Mouse (Mus musculus) c-Kit-positive CD71-positive TER-119-negative erythroid progenitor cells, embryonic 14.5 days (primary cell): Measurements from ENCODE around the gene Pou1f1.

ENCODE experiments used
- DNase-seq: peaks from one replicate; pipeline ENCODE4 v3.0.0-alpha.2; 2013; ENCODE audit warnings: low read depth

Gene Pou1f1

DNA sequence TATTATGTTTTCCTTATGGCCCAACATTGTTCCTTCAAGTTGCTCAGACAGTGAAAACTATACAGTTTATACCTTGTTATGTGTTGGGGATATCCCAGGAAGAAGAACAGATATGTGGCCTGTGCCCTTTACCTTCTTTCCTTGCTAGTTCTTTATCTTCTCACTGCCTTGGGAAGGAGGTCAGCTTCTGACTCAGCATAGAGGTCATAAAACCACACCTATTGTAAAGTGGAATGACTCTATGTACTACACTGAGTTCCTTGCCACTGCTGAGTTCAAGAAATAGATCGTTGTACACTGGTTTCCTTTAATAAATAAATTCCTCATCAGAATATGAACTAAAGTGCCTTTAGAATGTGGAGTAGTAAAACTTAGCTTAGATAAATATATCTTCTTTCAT is 44.6 kb downstream of the Pou1f1 start:
- DNase-seq, result no peak

DNA sequence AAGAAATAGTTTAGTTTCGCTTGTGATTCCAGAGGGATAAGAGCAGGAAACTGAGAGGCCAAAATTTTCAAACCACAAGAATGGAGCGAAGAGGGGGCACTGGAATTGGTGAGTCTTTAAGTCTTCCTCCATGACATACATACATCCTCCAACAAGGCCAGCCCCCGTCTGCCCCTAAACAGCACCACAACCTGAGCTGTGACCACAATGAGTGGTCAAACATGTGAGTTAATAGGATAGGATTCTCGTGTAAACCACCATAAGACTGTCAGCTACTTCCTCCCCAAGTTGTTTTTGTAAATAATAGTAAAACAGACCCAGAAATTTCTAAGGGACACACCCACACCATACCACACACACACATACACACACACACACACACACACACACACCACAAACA is 48.5 kb downstream of the Pou1f1 start:
- no peak for DNase-seq

DNA sequence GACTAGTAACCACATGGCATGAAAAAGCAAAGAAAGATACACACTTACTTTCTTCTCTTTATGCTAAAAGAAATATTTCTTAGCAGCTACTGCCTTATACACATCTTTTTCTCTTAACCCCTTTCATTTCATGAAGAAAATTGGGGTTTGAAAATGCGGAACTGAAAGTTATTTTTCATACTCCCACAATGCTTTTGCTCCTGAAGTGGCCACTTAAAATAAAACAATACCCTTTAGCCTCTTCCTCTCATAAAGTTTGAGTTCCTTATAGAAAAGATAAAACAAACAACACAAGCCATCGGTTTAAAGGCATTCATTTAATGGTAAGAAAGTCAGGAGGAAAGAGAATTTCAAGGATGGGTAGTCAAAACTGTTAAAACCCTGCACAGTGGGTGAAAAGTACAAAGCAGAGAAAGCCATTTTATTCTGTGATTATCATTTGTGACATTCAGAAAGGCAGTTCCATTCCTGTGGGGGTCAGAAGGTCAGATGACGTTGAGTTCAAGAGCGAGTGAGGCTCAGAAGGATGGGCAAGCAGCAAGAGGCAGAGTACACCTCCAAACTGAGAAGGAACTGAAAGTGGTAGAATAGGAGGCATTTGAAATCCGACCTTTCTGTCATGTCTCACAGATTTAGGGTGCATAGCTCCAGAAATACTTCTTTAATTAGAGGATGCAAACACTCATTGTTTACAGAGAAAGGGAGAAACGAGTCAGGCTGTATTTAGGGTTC is 57.2 kb downstream of the Pou1f1 start:
- no peak for DNase-seq
